Mouse (Mus musculus) embryo, embryonic 10 days (tissue): Measurements from ENCODE around the gene Cyb5r3.

ENCODE experiments used
- DNase-seq: peaks from one replicate; pipeline ENCODE4 v3.0.0-alpha.2; 2015; ENCODE audit warnings: low spot score

Gene Cyb5r3

GRCm38 (mm10) chr15:83172492-83173429 lies at the start of gene Cyb5r3:
Gene Cyb5r3 (minus strand): TSS chr15:83172592.
- peak; percentile 28 for DNase-seq

- DNase-seq = no peak
Measured at GRCm38 (mm10) chr15:83221721-83222120, 49.3 kb upstream of the Cyb5r3 start.

DNA sequence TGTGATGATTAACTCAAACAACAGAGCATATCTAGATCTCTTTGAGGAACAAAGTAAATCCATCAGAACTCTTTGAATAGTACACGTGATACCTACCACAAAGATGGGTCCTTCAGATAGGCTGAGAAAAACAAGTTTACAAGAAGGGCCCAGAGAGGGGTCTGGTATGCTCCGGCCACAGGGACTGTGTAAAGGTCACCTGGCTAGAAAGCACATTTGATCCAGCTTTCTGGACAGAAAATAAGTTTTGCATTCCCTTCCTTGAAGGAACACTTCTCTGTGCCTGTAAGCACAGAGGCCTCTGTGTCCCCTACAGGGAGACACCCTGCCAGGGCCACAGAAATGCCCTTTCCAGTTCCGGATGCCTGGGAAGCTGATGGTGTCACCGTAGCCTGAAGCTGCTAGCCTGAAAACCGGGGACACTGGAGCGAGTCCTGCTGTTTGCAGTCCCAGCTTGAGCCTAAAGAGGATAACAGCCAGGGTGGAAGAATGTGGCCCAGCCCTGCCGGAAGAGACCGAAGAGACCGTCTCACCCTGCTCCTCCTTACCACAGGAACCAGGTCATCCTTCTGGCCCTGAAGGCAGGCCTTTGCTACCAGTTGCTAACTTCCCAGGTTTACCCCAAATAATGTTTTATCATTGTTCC lies 48.1 kb upstream of the Cyb5r3 start:
- no peak for DNase-seq

DNA sequence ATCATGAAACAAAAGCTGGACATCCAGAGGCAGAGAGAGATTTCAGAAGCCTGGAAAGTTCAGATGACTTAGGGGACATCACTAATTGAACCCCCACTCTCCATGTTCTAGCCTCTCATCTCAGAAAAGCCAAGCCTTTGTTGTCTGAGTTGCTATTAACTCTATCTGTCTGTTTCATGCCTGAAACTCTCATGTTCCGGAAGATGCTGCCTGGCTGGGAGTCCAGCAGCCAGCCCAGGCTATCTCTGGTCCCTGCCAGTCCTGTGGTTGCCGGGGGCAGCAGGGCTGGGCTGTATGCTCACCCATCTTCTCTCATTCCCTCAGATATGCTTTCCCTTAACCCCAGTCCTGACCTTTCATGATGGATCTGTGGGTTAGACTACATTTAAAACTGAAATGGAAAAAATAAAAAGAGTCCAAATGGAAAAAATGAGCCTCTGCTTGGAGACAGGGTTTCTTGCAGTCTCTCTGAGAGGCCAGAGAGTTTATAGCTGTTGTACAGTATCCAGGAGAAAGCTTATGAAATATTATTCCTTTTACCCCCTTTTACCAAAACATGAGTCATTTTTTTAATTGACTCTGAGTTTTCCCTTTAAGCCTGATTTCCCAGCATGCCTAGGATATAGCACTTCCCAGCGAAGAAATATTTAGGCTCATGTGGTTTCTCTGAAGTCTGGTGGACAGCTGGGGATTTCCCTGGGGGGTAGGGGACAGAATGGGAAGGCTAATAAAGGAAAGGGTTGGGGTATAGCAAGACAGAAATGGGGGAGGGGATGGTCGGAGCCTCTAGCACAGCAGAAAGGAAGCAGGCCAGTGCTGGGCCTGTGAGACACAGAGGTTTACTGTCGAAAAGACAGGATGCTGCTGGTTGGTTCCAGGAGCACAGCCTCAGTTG lies 43.2 kb upstream of the Cyb5r3 start:
- DNase-seq = peak; percentile 30

GRCm38 (mm10) chr15:83210229-83210628 lies 37.8 kb upstream of the Cyb5r3 start:
- DNase-seq = peak; percentile 84

DNA sequence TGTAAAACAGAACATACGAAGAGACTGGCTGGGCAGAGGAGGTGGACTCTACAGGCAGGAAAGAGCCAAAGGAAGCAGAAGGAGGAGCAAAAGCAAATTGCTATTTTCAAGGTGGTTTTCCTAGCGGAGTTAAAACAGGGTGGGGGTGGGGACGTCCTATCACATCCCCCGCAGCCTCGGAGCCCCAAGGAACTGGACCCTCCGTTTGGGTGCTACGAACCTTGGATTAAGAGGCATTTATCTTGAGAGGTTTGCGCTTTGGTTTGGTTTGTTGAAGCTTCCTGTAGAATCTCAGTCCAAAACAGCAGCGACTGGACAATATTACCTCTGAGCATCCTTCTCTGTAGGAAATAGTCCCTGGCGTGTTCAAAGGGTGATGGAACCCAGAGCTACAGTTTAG lies 37.3 kb upstream of the Cyb5r3 start:
- no peak for DNase-seq

DNA sequence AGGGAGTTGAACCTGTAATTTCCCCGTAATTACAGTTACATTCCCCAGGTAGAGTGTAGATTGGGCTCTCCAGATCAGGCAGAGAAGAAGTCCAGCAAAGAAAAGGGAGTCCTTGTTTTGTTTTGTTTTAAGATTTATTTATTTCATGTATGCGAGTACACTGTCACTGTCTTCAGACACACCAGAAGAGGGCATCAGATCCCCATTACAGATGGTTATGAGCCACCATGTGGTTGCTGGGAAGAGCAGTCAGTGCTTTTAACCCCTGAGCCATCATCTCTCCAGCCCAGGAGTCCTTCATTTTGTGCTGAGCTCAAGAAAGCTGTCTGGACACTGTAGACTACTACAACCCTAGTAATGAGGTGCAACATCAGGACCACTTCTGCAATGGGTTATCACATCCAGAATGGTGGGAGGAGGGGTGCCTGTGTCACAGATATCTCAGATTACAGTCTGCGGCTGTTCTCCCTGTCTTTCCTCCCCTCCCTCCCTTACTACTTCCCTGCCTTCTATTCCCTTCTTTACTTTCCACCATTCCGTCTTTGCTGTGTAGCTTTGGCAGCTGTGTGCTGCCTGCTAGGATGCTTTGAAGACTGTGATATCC lies 36.8 kb upstream of the Cyb5r3 start:
- DNase-seq = peak; percentile 52

DNA sequence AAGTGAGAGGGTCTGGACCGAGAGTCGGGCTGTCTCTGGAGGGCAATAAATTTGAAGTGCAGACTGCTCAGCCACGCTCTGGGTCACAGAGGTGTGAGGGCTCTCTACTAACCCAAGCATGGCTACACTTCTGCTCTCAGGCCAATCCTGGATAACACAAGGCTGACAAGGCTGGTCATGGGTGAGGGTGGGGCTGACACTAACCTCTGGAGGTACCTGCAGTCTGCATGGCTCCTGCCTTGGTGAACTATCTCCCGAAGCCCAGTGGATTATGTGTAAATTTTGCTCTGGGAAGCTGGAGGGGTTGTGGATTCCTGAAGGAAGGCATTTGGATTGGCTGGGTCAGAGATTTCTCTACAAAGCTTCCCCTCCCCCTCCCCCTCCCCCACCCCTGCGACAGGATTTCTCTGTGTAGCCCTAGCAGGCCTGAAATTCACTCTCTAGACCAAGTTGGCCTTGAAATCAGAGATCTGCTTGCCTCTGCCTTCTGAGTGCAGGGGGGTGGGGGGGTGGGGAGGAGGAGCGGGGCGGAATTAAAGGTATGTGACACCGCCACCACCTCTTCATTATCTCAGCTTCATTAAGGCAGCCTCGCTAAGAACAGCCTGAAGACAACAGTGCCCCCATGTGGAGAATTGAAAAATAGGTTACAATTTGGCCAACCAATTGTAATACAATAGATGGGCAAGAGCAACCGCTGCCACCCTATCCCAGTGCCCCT lies 32.5 kb upstream of the Cyb5r3 start:
- DNase-seq = peak; percentile 70

DNA sequence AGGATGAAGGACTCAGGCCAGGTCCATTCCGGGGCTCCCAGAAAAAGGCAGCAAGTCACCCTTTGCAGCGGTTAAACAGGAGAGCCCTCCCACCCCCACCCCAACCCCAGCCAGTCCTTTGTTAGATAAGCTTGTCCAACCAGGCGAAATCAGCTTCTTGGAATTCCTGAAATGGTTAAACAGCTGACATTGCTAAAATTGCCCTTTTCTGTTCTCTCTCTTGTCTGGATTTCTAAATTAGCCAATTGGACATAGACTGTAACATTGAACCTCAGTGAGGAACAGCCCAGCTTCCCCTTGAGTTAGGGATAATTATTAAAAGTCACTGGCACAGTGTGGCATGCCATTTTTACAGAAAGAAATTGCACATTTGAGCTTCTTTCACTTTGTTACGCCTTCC lies 30.0 kb upstream of the Cyb5r3 start:
- no peak for DNase-seq

DNA sequence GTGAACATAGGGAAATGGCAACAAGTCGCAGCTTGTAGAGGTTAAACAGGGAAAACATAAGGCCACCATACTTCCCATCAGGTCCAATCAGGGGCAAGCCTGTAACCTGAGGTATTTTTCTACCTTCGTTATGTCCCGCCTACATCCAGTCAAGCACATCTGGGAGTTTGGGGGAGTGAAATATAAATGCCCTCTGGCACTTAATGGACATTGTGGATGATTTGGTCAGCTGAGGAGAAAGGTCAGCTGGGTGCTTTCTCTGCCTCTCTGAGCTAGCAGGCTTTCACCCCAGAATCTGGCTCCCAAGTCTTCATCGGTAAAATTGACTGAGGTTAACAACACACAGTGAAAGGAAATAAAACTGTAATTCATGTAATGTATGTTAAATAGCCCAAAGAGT lies 21.0 kb upstream of the Cyb5r3 start:
- DNase-seq = no peak

- no peak for DNase-seq
Measured at GRCm38 (mm10) chr15:83182351-83182750, 10.0 kb upstream of the Cyb5r3 start.

GRCm38 (mm10) chr15:83181800-83182330 lies 9.5 kb upstream of the Cyb5r3 start:
- no peak for DNase-seq

DNA sequence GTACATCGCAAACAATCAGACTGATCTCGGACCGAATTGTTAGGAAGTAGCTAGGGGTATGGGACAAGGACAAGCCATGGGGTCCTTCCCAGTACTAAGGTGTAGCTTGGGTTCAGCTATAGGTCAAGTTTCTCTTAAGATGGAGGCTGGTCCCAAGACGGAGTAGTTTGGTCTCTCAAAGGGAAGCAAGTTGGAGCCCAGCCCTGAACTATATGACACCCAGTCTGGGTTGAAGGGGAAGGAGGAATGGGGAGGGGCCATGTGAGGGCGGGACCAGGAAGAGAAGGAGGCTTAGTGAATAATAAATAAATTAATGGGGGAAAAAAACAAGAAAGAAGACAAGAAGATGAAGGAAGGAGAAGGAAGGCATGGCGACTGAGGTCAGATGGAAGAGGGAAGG lies 7.6 kb upstream of the Cyb5r3 start:
- no peak for DNase-seq

DNA sequence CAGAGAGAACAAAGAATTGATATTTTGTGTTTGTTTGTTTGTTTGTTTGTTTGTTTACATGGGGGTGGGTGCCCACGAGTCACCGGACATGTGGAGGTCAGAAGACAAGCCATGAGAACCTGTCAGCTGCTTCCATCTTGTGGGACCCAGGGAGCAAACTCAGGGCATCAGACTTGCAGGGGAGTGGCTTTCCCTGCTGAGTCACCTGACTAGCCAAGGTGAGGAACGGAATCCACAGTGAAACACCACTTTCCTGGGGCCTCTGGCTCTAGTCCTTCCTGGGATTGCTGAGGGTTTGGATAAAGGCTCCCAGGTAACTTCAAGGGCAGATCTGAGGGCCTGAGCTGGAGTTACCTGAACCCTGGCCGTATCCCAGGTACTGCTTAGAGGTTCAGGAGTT lies 4.3 kb upstream of the Cyb5r3 start:
- no peak for DNase-seq

DNA sequence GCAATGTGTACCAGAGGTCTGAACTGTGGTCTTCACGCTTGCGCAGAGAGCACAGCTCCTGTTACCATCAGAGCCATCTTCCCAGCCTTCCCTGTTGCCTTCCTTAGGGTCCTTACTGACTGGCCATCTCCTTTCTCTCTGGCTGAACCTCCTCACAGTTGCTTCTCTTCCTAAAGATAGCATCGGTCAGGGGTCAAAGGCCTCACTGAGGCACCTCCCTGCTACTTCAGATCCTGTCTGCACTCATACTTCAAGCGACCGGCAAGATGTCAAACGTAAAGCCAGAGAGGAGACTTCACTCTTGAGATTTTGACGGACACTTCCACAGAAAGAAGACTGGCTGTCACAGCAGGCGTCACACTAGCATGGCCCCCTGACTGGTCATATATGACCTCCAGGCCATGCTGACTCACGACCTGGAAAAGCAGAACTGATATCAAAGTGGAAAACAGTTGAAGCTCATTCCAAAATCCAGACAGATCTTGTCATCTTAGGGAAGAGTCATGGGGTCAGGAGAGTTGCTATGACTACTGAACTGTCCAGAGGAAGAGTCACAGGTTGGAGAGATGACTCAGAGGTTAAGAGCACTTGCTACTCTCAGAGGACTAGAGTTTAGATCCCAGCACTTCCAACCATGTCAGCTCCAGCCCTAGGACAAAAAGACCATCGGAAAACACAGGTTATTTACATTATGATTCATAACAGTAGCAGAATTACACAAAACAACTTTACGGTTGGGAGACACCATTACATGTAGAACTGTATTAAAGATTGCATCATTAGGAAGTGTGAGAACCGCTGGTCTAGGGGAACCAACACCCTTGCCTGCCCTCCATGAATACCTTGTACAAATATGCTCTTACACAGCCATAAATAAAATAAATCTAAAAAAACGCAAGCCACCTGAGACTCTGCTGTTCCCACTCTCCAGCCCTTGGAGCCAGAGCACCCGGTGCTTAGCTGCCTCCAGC lies 1.8 kb upstream of the Cyb5r3 start:
- no peak for DNase-seq

GRCm38 (mm10) chr15:83171712-83172481 lies 495 bp downstream of the Cyb5r3 start:
- DNase-seq = peak; percentile 99

GRCm38 (mm10) chr15:83170956-83171659 lies 1.3 kb downstream of the Cyb5r3 start:
- DNase-seq = no peak
